Mouse (Mus musculus): ENCODE measurements around the gene Xpo5. TPM values are rescaled to one million over a fixed set of nuclear protein-coding genes. Genes with fewer than 3 reads are reported as not detected.

The Xpo5 gene
- total and polyA plus RNA-seq, 3 experiments, result 47.5 to 93.4 (median 82.7) TPM

GRCm38 (mm10) chr17:46221601-46222000, 19.0 kb downstream of the Xpo5 start:
- Histone ChIP-seq H3K27me3 (ENCODE audit: control insufficient read depth in 1 of 2, insufficient read depth in 2 of 2, low read length in 2 of 2) (no peaks in the 10 kb centered on the region), H3K9ac (ENCODE audit: control insufficient read depth, low read depth, low read length, poor library complexity, severe bottlenecking) (no peak overlapping the region), H3K79me2 (ENCODE audit: control insufficient read depth, insufficient read depth, low read length, poor library complexity) (no peaks in the 10 kb centered on the region), H3K4me1 (ENCODE audit: control insufficient read depth in 1 of 2, insufficient read depth in 2 of 2, low read length in 2 of 2) (no peaks in the 10 kb centered on the region), H3K9me3 (replicated peaks; ENCODE audit: insufficient read depth, low read length) (no peaks in the 10 kb centered on the region), H3K27ac (ENCODE audit: control insufficient read depth, low read depth, low read length) (no peak overlapping the region), H3K4me3 (ENCODE audit: control insufficient read depth in 1 of 2, insufficient read depth in 1 of 2, low read depth in 2 of 2, low read length in 2 of 2) (no peak overlapping the region), H3K36me3 (ENCODE audit: control insufficient read depth in 1 of 2, insufficient read depth in 2 of 2, low read length in 2 of 2) (peaks cover 0 to 59% of the 10 kb centered on the region in 2 experiments; a peak in 2 of 4 replicates)
- TF ChIP-seq BHLHE40 (IDR thresholded peaks at IDR 0.05; ENCODE audit: borderline replicate concordance, low read depth, low read length) (no peak), POLR2A (IDR thresholded peaks at IDR 0.05; ENCODE audit: control insufficient read depth in 1 of 2, insufficient read depth in 1 of 2, low read depth in 1 of 2, low read length in 2 of 2, poor library complexity in 1 of 2) (no peak), GABPA (IDR thresholded peaks at IDR 0.05; ENCODE audit: low read depth, low read length) (no peak), ZMIZ1 (IDR thresholded peaks at IDR 0.05; ENCODE audit: low read depth, low read length) (no peak), USF2 (IDR thresholded peaks at IDR 0.05; ENCODE audit: borderline replicate concordance in 1 of 2, insufficient read depth in 1 of 2, low read depth in 1 of 2, low read length in 2 of 2) (no peak), POLR2AphosphoS5 (IDR thresholded peaks at IDR 0.05; ENCODE audit: borderline replicate concordance, low read depth, low read length) (no peak), TAL1 (IDR thresholded peaks at IDR 0.05; ENCODE audit: low read length) (no peak), USF1 (IDR thresholded peaks at IDR 0.05; ENCODE audit: low read depth, low read length) (no peak), JUND (IDR thresholded peaks at IDR 0.05; ENCODE audit: low read depth, low read length) (no peak), SIN3A (IDR thresholded peaks at IDR 0.05; ENCODE audit: low read length) (no peak), MYC (IDR thresholded peaks at IDR 0.05; ENCODE audit: low read depth, low read length) (no peak), GATA1 (IDR thresholded peaks at IDR 0.05; ENCODE audit: low read depth, low read length) (no peak), CHD2 (IDR thresholded peaks at IDR 0.05; ENCODE audit: low read length) (no peak), ZNF384 (IDR thresholded peaks at IDR 0.05; ENCODE audit: low read depth, low read length) (no peak), KAT2A (conservative IDR thresholded peaks at IDR 0.05; ENCODE audit: low read depth, low read length) (no peak)
- no peak for DNase-seq (ENCODE audit: low read depth, low spot score)

GRCm38 (mm10) chr17:46227576-46227975, 25.0 kb downstream of the Xpo5 start:
- Histone ChIP-seq H3K9me3 (replicated peaks; ENCODE audit: insufficient read depth, low read length) (no peaks in the 10 kb centered on the region), H3K27ac (ENCODE audit: control insufficient read depth, low read depth, low read length) (no peak overlapping the region), H3K79me2 (ENCODE audit: control insufficient read depth, insufficient read depth, low read length, poor library complexity) (no peaks in the 10 kb centered on the region), H3K27me3 (ENCODE audit: control insufficient read depth in 1 of 2, insufficient read depth in 2 of 2, low read length in 2 of 2) (no peaks in the 10 kb centered on the region), H3K4me3 (ENCODE audit: control insufficient read depth in 1 of 2, insufficient read depth in 1 of 2, low read depth in 2 of 2, low read length in 2 of 2) (no peak overlapping the region), H3K36me3 (ENCODE audit: control insufficient read depth in 1 of 2, insufficient read depth in 2 of 2, low read length in 2 of 2) (peaks cover 0 to 44% of the 10 kb centered on the region in 2 experiments; a peak in 2 of 4 replicates), H3K9ac (ENCODE audit: control insufficient read depth, low read depth, low read length, poor library complexity, severe bottlenecking) (no peak overlapping the region), H3K4me1 (ENCODE audit: control insufficient read depth in 1 of 2, insufficient read depth in 2 of 2, low read length in 2 of 2) (no peaks in the 10 kb centered on the region)
- no peak for DNase-seq (ENCODE audit: low read depth, low spot score)
- TF ChIP-seq HCFC1 (IDR thresholded peaks at IDR 0.05; ENCODE audit: low read depth, low read length) (no peak), SIN3A (IDR thresholded peaks at IDR 0.05; ENCODE audit: low read length) (no peak), POLR2A (IDR thresholded peaks at IDR 0.05; ENCODE audit: control insufficient read depth in 1 of 2, insufficient read depth in 1 of 2, low read depth in 1 of 2, low read length in 2 of 2, poor library complexity in 1 of 2) (no peak), MYB (IDR thresholded peaks at IDR 0.05; ENCODE audit: low read depth, low read length) (no peak), E2F4 (IDR thresholded peaks at IDR 0.05; ENCODE audit: borderline replicate concordance, low read depth, low read length) (no peak), SMC3 (IDR thresholded peaks at IDR 0.05; ENCODE audit: low read depth, low read length) (no peak), KAT2A (conservative IDR thresholded peaks at IDR 0.05; ENCODE audit: low read depth, low read length) (no peak), POLR2AphosphoS2 (IDR thresholded peaks at IDR 0.05; ENCODE audit: low read length) (no peak), ZMIZ1 (IDR thresholded peaks at IDR 0.05; ENCODE audit: low read depth, low read length) (no peak), MEF2A (IDR thresholded peaks at IDR 0.05; ENCODE audit: extremely low read depth, insufficient replicate concordance, low read depth, low read length, poor library complexity, severe bottlenecking) (no peak), MAZ (IDR thresholded peaks at IDR 0.05; ENCODE audit: low read depth, low read length) (no peak), CHD1 (IDR thresholded peaks at IDR 0.05; ENCODE audit: low read depth, low read length) (no peak), NRF1 (IDR thresholded peaks at IDR 0.05; ENCODE audit: insufficient read depth, low read depth, low read length, poor library complexity, severe bottlenecking) (no peak), USF2 (IDR thresholded peaks at IDR 0.05; ENCODE audit: borderline replicate concordance in 1 of 2, insufficient read depth in 1 of 2, low read depth in 1 of 2, low read length in 2 of 2) (no peak), TAL1 (IDR thresholded peaks at IDR 0.05; ENCODE audit: low read length) (no peak), TBP (IDR thresholded peaks at IDR 0.05; ENCODE audit: low read depth, low read length) (no peak), ETS1 (IDR thresholded peaks at IDR 0.05; ENCODE audit: low read depth, low read length) (no peak), RAD21 (IDR thresholded peaks at IDR 0.05; ENCODE audit: low read depth, low read length) (no peak), UBTF (IDR thresholded peaks at IDR 0.05; ENCODE audit: borderline replicate concordance, insufficient read depth, low read depth, low read length) (no peak)

Data from MEL (cell line).